Mouse (Mus musculus): ENCODE results near the gene Socs7.

DNA sequence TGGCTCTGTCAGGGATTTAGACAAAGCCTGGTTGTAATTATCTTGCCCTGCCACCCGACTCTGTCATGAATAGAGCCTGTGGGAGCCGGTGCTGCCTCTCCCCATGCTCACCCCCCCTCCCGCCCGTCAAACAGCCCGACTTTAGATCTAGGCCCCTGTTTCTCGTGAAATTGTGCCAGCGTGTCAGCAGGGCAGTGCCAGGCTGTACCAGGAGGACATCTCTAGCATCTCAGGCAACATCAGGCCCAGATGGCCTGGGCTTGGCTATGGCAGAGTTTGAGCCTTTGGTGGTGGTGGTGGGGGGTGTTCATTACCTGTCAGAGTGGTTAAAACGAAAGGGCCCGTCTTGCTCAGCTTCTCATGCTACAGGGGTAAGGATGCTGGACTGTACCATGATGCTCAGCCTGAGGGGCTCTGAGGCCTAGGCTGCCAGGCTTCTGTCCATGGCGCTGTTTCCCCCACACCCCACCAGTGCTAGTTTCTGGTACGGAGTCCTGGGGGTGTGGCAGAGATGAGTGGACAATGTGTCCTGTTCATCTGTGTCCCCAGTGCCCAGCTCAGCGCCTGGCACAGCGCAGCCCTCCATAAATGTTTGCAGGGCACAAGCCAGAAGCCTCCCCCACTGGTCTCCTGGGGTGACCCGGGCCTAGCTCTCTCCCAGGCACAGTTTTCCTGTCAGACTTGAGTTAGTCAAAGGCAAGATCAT is 56.6 kb downstream of the Socs7 start:
- no peak for TF ChIP-seq POLR2A (IDR thresholded peaks at IDR 0.05; ENCODE audit: extremely low read depth, insufficient read depth, low read length)
- TF ChIP-seq CTCF (IDR thresholded peaks at IDR 0.05; ENCODE audit: extremely low read depth, insufficient read depth, low read length): no peak

Measured in cortical plate, adult 2 months (tissue).